Mouse (Mus musculus): ENCODE measurements around the gene Bclaf1.

DNA sequence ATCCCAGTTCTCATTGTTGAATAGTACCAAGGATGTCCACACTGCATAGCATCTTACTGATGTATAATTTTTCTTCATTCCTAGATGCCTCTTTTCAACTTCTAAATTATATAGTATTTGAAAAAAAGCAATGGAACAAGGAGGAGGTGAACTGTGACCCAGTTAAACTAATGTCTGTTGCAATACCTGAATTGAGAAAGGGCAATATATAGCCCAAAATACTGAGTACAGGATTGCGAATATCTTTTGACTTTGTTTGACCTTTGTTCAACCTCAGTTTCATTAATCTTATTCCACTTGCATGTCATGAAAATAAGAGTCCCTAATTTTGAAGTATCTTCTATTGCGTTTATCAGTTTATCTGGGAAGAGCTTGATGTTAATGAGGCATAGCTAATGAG is 19.0 kb downstream of the Bclaf1 start:
- TF ChIP-seq CTCF (IDR thresholded peaks at IDR 0.05; ENCODE audit: low read depth, low read length) (no peak), EP300 (IDR thresholded peaks at IDR 0.05; ENCODE audit: insufficient read depth, low read depth, low read length) (no peak)

Measured in ES-Bruce4 (cell line).